Mouse (Mus musculus) ES-Bruce4 (cell line): Measurements from ENCODE around the gene Gtf2h2. TPM values are rescaled to one million over a fixed set of nuclear protein-coding genes. Genes with fewer than 3 reads are reported as not detected.

Experiments used
- H3K27ac ChIP-seq: 2 replicates; pipeline ENCODE4 v1.5.1; 2012; ENCODE audit warnings: low read length, inconsistent platforms; ENCODE audit not compliant: insufficient read depth
- H3K27me3 ChIP-seq: 2 replicates; pipeline ENCODE4 v1.6.1; 2012; ENCODE audit warnings: mild to moderate bottlenecking, low read length, inconsistent platforms; ENCODE audit not compliant: control insufficient read depth, poor library complexity, insufficient read depth, severe bottlenecking
- H3K36me3 ChIP-seq: 2 replicates; pipeline ENCODE4 v1.6.1; 2012; ENCODE audit warnings: inconsistent platforms, mild to moderate bottlenecking, low read length, moderate library complexity; ENCODE audit not compliant: control insufficient read depth, poor library complexity, insufficient read depth, severe bottlenecking
- H3K4me1 ChIP-seq: one replicate; pipeline ENCODE4 v1.8.1; 2011; ENCODE audit warnings: low read length; ENCODE audit not compliant: control insufficient read depth, insufficient read depth
- H3K4me3 ChIP-seq: 2 replicates; pipeline ENCODE4 v1.5.1; 2011; ENCODE audit warnings: low read depth, mild to moderate bottlenecking, low read length
- H3K9ac ChIP-seq: 2 replicates; pipeline ENCODE4 v1.6.1; 2012; ENCODE audit warnings: low read depth, mild to moderate bottlenecking, inconsistent platforms; ENCODE audit not compliant: poor library complexity, severe bottlenecking
- H3K9me3 ChIP-seq: replicated peaks from 2 replicates; pipeline ENCODE4 v1.6.1; 2012; ENCODE audit warnings: mild to moderate bottlenecking, low read length, inconsistent platforms; ENCODE audit not compliant: control insufficient read depth, poor library complexity, insufficient read depth, severe bottlenecking
- CTCF ChIP-seq: IDR thresholded peaks from one replicate; pipeline ENCODE4 v1.8.1; 2011; ENCODE audit warnings: low read depth, low read length
- EP300 ChIP-seq: IDR thresholded peaks from 2 replicates; pipeline ENCODE4 v1.6.1; 2011; ENCODE audit warnings: low read depth, low read length; ENCODE audit not compliant: insufficient read depth
- POLR2A ChIP-seq: IDR thresholded peaks from one replicate; pipeline ENCODE4 v1.8.1; 2011; ENCODE audit warnings: low read length; ENCODE audit not compliant: insufficient read depth
- polyA plus RNA-seq: library from polyadenylated mRNA; stranded (reverse); fragments of >200 nt; gene quantifications from 2 replicates; pipeline ENCODE4 v1.2.4, GENCODE M21; 2011; ENCODE audit warnings: low read depth; ENCODE audit not compliant: missing spikeins, insufficient read depth, insufficient read length

Gtf2h2 gene
- polyA plus RNA-seq, result 107 and 118 TPM in 2 replicates

GRCm38 (mm10) chr13:100492061-100492787, at the start of gene Gtf2h2:
Gene Gtf2h2 (minus strand): TSS chr13:100492579.
- no peaks in the 10 kb centered on the region for H3K9me3 ChIP-seq
- no peaks in the 10 kb centered on the region for H3K4me1 ChIP-seq
- TF ChIP-seq POLR2A (peak; percentile 56), EP300 (0 out of 2 replicates have a peak, but pooled peaks have one; percentile 32), CTCF (peak; percentile 82)
- H3K36me3 ChIP-seq, result peaks cover 9% of the 10 kb centered on the region; the same call in 1 of the 2 replicates
- H3K4me3 ChIP-seq, result peak within 1 kb of the TSS; percentile 89
- no peak within 1 kb of the TSS for H3K27ac ChIP-seq
- peak within 1 kb of the TSS; percentile 71 for H3K9ac ChIP-seq
- no peaks in the 10 kb centered on the region for H3K27me3 ChIP-seq

GRCm38 (mm10) chr13:100536149-100536548, 43.8 kb upstream of the Gtf2h2 start:
- Histone ChIP-seq H3K4me3 (no peak overlapping the region), H3K27ac (no peak overlapping the region), H3K4me1 (peaks cover 2% of the 10 kb centered on the region), H3K27me3 (no peaks in the 10 kb centered on the region), H3K9ac (no peak overlapping the region), H3K36me3 (0 out of 2 replicates have a peak, but pooled peaks cover 2% of the 10 kb centered on the region), H3K9me3 (no peaks in the 10 kb centered on the region)
- TF ChIP-seq CTCF (no peak), EP300 (no peak), POLR2A (no peak)

- TF ChIP-seq POLR2A (no peak), EP300 (no peak), CTCF (no peak)
- H3K27me3 ChIP-seq, result no peaks in the 10 kb centered on the region
- no peak overlapping the region for H3K9ac ChIP-seq
- H3K36me3 ChIP-seq, result no peaks in the 10 kb centered on the region
- no peaks in the 10 kb centered on the region for H3K9me3 ChIP-seq
- H3K27ac ChIP-seq, result no peak overlapping the region
- peaks cover 2% of the 10 kb centered on the region for H3K4me1 ChIP-seq
- no peak overlapping the region for H3K4me3 ChIP-seq
Measured at GRCm38 (mm10) chr13:100532788-100533365, 40.5 kb upstream of the Gtf2h2 start.

GRCm38 (mm10) chr13:100526649-100527038, 34.3 kb upstream of the Gtf2h2 start:
- no peak overlapping the region for H3K27ac ChIP-seq
- H3K27me3 ChIP-seq, result no peaks in the 10 kb centered on the region
- H3K9ac ChIP-seq, result no peak overlapping the region
- H3K4me3 ChIP-seq, result no peak overlapping the region
- H3K9me3 ChIP-seq, result no peaks in the 10 kb centered on the region
- no peaks in the 10 kb centered on the region for H3K4me1 ChIP-seq
- TF ChIP-seq EP300 (no peak), POLR2A (no peak), CTCF (no peak)
- H3K36me3 ChIP-seq, result no peaks in the 10 kb centered on the region

GRCm38 (mm10) chr13:100525935-100526648, 33.7 kb upstream of the Gtf2h2 start:
- Histone ChIP-seq H3K4me1 (no peaks in the 10 kb centered on the region), H3K27me3 (no peaks in the 10 kb centered on the region), H3K9me3 (no peaks in the 10 kb centered on the region), H3K9ac (no peak overlapping the region), H3K36me3 (no peaks in the 10 kb centered on the region), H3K4me3 (no peak overlapping the region), H3K27ac (no peak overlapping the region)
- no peak for TF ChIP-seq CTCF
- TF ChIP-seq EP300, result no peak
- TF ChIP-seq POLR2A, result no peak

GRCm38 (mm10) chr13:100524896-100525295, 32.5 kb upstream of the Gtf2h2 start:
- no peaks in the 10 kb centered on the region for H3K27me3 ChIP-seq
- no peaks in the 10 kb centered on the region for H3K9me3 ChIP-seq
- H3K4me1 ChIP-seq, result no peaks in the 10 kb centered on the region
- no peak overlapping the region for H3K4me3 ChIP-seq
- no peak for TF ChIP-seq CTCF
- no peak for TF ChIP-seq EP300
- TF ChIP-seq POLR2A, result no peak
- H3K9ac ChIP-seq, result no peak overlapping the region
- H3K36me3 ChIP-seq, result no peaks in the 10 kb centered on the region
- no peak overlapping the region for H3K27ac ChIP-seq
